Mouse (Mus musculus) cerebellum, adult 2 months (tissue): ENCODE measurements around the gene Tex35. TPM values are rescaled to one million over a fixed set of nuclear protein-coding genes. Genes with fewer than 3 reads are reported as not detected.

ENCODE experiments used
- DNase-seq, 2 experiments: peaks; one replicate each; pipeline ENCODE4 v3.0.0; 2021
- H3K27ac ChIP-seq: fragments of 200-500 bp; 2 replicates; pipeline ENCODE4 v1.5.1; 2012; ENCODE audit warnings: low read length, control low read depth, inconsistent platforms; ENCODE audit not compliant: insufficient read depth
- H3K27me3 ChIP-seq: fragments of 200-500 bp; 2 replicates; pipeline ENCODE4 v1.6.1; 2012; ENCODE audit warnings: inconsistent platforms, mild to moderate bottlenecking, low read length, moderate library complexity; ENCODE audit not compliant: control insufficient read depth, insufficient read depth
- H3K4me1 ChIP-seq: fragments of 200-500 bp; 2 replicates; pipeline ENCODE4 v1.6.1; 2011; ENCODE audit warnings: low read length; ENCODE audit not compliant: control insufficient read depth, insufficient read depth
- H3K4me3 ChIP-seq: fragments of 200-500 bp; replicated peaks from 2 replicates; pipeline ENCODE3; 2011; ENCODE audit warnings: mild to moderate bottlenecking, low read depth, low read length, control low read depth; ENCODE audit not compliant: insufficient read depth
- CTCF ChIP-seq: fragments of 200-500 bp; IDR thresholded peaks from 2 replicates; pipeline ENCODE4 v1.5.1; 2011; ENCODE audit warnings: low read depth, mild to moderate bottlenecking, control low read depth, low read length, moderate library complexity, borderline replicate concordance; ENCODE audit not compliant: insufficient read depth
- POLR2A ChIP-seq: fragments of 200-500 bp; IDR thresholded peaks from 2 replicates; pipeline ENCODE4 v1.6.1; 2011; ENCODE audit warnings: low read length, control low read depth, borderline replicate concordance; ENCODE audit not compliant: insufficient read depth
- WGBS: fragments of 180-500 bp; shearing (Covaris S2); methylation state at CpG from one replicate; pipeline ENCODE4 v1.1.7; 2018; 5-methylcytosine and 5-hydroxymethylcytosine counted together
- polyA plus RNA-seq: library from polyadenylated mRNA; depleted of rRNA; stranded (reverse); fragments of >200 nt; gene quantifications from 2 replicates; pipeline ENCODE4 v1.2.3, GENCODE M21; 2012; rRNA removed

Tex35 gene
- polyA plus RNA-seq = not detected in 2 replicates

DNA sequence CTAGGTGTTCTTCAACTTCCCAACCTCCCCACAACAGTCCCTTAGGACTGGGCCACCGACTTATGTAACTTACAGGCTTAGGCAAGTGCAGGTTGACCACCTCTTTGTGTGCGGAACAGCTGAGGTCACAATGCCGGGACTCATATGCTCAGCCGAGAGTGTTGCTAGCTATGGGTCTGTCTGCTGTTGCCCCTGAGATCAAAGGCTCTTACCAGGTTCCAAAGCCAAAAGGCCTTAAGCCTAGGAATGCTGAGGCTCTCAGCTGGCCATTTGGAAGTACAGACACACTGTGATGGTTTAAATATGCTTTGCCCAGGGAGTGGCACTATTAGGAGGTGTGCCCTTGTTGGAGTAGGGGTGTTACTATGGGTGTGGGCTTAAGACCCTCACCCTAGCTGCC lies at the start of gene Tex35:
Gene Tex35, minus strand, starts transcription at position 101 of the 400 bp plus-strand sequence.
- no peak for TF ChIP-seq CTCF
- no peak for TF ChIP-seq POLR2A
- no peak for DNase-seq
- H3K27me3 ChIP-seq = no peaks in the 10 kb centered on the region
- H3K4me3 ChIP-seq = no peak within 1 kb of the TSS
- no peak within 1 kb of the TSS for H3K27ac ChIP-seq
- no peaks in the 10 kb centered on the region for H3K4me1 ChIP-seq
- 90% methylated on average over 4 of the region's 4 CpGs for WGBS

DNA sequence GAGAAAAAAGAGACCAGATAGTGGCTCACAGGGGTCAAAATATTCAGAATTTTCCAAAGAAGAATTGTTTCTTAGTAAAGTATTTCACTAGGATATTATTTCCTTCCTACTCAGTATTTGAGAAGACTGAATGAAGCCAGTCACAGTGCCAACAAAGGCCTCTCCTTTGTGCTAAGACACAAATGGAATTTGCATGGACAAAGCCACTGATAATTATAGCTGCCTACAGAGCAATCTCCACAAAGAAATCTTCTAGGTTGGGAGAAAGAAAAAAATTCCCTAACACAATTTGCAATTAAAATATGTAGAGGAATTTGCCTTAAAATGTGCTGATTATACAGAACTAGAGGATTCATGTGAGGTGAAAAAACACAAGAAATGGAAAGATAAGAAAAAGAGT lies 45.3 kb upstream of the Tex35 start:
- DNase-seq = no peak
- H3K4me1 ChIP-seq = no peaks in the 10 kb centered on the region

DNA sequence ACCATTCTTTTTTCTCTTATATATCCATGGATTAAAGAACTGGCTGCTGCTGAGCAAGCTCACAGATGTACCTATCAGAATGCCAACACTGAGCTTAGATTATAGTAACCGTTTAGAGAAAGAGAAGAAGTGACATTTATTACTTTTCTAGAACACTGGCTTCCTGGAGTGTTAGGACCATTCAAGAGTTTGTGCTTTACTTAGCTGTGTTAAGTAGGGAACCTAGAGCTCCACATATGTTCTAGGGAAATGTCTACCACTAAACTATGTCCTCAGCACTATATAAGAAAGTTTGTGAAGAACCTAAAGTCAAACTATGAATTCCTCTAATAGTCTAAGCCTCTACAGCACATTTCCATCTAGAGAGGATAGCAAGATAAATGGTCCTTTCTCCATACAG lies 41.6 kb upstream of the Tex35 start:
- no peaks in the 10 kb centered on the region for H3K4me1 ChIP-seq
- no peak for TF ChIP-seq POLR2A
- TF ChIP-seq CTCF = no peak
- no peaks in the 10 kb centered on the region for H3K27me3 ChIP-seq
- 79% methylated on average over 1 of the region's 1 CpGs for WGBS
- no peak overlapping the region for H3K27ac ChIP-seq
- no peak for DNase-seq
- H3K4me3 ChIP-seq = no peak overlapping the region

More for the DNA sequence above, 45.3 kb upstream of the Tex35 start:
- no peak for TF ChIP-seq CTCF
- no peak for TF ChIP-seq POLR2A
- no peak overlapping the region for H3K27ac ChIP-seq
- H3K27me3 ChIP-seq = no peaks in the 10 kb centered on the region
- H3K4me3 ChIP-seq = no peak overlapping the region

DNA sequence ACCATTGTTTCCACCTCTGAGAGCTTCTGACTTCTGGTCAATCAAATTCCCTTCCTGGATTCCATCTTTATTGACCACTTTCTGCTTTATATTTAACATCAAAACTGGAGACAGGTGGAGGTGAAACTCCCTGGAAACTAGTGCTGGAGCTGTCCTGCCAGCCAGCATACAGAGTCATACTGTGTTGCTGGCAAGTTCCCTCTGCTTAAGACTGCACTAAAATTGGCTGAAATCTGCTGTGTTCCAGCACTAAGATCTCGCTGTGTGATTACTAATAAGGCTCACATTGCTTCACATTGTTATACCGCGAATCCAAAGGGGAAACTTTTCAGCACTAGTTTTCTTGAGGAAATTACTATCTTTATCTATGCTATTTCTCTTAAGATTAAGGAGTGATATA lies 36.1 kb upstream of the Tex35 start:
- WGBS = 10% methylated on average over 3 of the region's 3 CpGs
- Histone ChIP-seq H3K4me1 (no peaks in the 10 kb centered on the region), H3K27ac (no peak overlapping the region), H3K4me3 (no peak overlapping the region), H3K27me3 (no peaks in the 10 kb centered on the region)
- peak; percentile 18 to 51 for DNase-seq
- no peak for TF ChIP-seq POLR2A

DNA sequence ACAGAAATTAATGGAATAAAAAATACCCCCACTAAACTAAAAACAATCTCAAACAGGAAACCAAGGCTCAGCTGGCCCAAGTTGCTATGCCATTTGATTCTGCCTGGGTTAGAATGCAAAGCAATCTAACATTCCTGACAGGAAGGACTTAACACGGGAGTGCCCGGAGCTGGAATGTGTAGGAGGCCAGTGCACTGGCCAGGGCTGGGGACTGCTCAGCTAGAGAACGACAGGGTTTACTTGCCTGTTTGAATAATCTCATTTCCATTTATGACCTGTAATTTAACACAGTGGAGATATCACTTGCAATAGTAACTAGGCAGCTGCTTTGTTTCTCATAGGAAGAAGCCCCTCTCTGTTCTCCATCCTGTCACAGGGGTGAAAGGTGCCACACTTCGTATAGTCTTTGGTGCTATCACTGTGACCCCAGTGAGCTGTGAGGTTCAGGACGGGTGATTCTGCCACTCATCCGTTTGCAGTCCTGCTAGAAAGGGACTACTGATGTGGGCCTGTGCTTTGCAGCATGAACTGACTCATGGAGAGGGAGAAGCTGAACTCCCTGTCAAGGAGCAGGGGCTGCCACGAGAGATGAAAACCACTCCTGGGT lies 34.9 kb upstream of the Tex35 start:
- Histone ChIP-seq H3K4me1 (no peaks in the 10 kb centered on the region), H3K27me3 (no peaks in the 10 kb centered on the region), H3K4me3 (no peak overlapping the region), H3K27ac (no peak overlapping the region)
- TF ChIP-seq POLR2A = no peak
- no peak for TF ChIP-seq CTCF
- 86% methylated on average over 7 of the region's 7 CpGs for WGBS
- DNase-seq = no peak

DNA sequence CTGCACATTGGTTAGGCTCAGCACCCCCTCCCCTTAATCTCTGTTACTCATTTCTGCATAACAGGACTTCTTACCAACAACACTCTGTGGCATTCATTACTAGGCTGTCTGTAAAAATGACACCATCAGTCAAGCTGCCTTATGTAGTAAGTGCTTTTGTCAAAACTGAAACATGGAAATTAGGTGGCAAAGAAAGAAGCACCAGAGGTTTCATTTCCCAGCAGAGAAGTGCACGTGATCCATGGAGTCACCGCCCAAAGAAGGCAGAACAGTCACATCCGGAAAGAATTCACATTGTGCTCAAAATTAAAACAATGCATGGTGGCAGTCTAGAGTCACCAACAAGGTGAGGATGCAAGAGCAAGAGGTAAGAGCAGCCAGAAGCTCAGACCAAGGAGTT lies 32.5 kb upstream of the Tex35 start:
- TF ChIP-seq CTCF (no peak), POLR2A (no peak)
- H3K27me3 ChIP-seq = no peaks in the 10 kb centered on the region
- H3K4me3 ChIP-seq = no peak overlapping the region
- H3K4me1 ChIP-seq = no peaks in the 10 kb centered on the region; the same call in 1 of the 2 replicates
- H3K27ac ChIP-seq = no peak overlapping the region
- whole genome bisulfite sequencing = 85% methylated on average over 3 of the region's 3 CpGs
- DNase-seq = no peak

GRCm38 (mm10) chr1:157137854-157138241 lies 29.4 kb upstream of the Tex35 start:
- no peak overlapping the region for H3K4me3 ChIP-seq
- TF ChIP-seq POLR2A (no peak), CTCF (no peak)
- H3K27me3 ChIP-seq = no peaks in the 10 kb centered on the region
- WGBS = 88% methylated on average over 1 of the region's 1 CpGs
- H3K4me1 ChIP-seq = no peaks in the 10 kb centered on the region; the same call in 1 of the 2 replicates
- H3K27ac ChIP-seq = no peak overlapping the region
- no peak for DNase-seq

DNA sequence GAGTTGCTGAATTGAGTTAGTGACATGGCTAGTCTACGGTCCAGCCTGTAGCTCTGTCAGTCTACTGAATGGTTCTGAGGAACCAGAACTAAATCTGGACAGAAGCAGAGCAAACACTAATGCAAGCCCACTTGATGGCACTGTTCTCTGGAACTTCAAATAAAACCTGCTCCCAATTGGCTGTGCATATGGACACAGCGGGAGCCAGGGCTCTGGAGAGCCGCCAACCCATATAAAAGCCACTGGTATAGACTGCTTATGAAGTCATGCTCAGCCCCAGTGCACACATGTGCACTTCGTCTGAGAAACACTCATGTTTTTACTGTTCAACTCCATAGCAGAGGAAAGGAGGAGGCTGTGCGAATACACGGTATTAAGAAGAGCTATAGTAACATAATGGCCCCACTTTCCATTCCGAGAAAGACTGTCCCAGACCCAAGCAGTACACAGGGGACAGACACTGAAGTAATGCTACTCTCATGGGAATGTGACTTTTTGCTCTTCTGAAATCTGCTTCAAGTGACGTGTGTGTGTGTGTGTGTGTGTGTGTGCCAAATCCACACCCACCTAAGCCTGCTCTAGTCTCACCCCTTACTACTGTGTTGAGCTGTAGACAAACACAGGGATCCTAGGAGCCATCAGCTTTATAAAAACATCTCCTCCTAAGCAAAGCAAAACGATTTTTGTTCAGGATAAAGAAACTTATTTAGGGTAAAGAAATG lies 28.8 kb upstream of the Tex35 start:
- Histone ChIP-seq H3K4me3 (no peak overlapping the region), H3K27ac (no peak overlapping the region), H3K4me1 (no peaks in the 10 kb centered on the region; the same call in 1 of the 2 replicates), H3K27me3 (no peaks in the 10 kb centered on the region)
- no peak for TF ChIP-seq POLR2A
- peak; percentile 19; the same call in 1 of the 2 replicates for TF ChIP-seq CTCF
- 41% methylated on average over 9 of the region's 9 CpGs for WGBS
- peak; percentile 52 to 55 for DNase-seq
